Mouse (Mus musculus): ENCODE data around the gene Dchs1. TPM values are rescaled to one million over a fixed set of nuclear protein-coding genes. Genes with fewer than 3 reads are reported as not detected.
"Not testable (repeated sequence)": the region's sequence is repeated elsewhere in the genome, so short reads cannot be mapped to it uniquely, and the experiment has no call there.

The Dchs1 gene
- polyA plus RNA-seq, 1 experiment from 2014 or later = 3.4 TPM

GRCm38 (mm10) chr7:105762517-105763270 is 24.8 kb downstream of the Dchs1 start:
- H3K9me3 ChIP-seq (replicated peaks) = no peaks in the 10 kb centered on the region
- peaks cover 17% of the 10 kb centered on the region; the same call in 1 of the 2 replicates for H3K36me3 ChIP-seq
- peaks cover 11% of the 10 kb centered on the region for H3K4me1 ChIP-seq (replicated peaks)
- H3K4me2 ChIP-seq = peak overlapping the region; percentile 79
- H3K27ac ChIP-seq = no peak overlapping the region
- 0 out of 2 replicates have a peak, but pooled peaks have one; percentile 13 for ATAC-seq (replicated peaks; ENCODE audit: insufficient number of reproducible peaks, insufficient read depth, low FRiP score, low read depth)
- H3K9ac ChIP-seq = no peak overlapping the region
- 35% methylated on average over 55 of the region's 55 CpGs for WGBS
- H3K4me3 ChIP-seq = peak overlapping the region; percentile 44
- H3K27me3 ChIP-seq = peaks cover 27% of the 10 kb centered on the region

- Histone ChIP-seq H3K27ac (no peak overlapping the region), H3K4me3 (peak overlapping the region; percentile 44), H3K4me2 (peak overlapping the region; percentile 79), H3K36me3 (peaks cover 22% of the 10 kb centered on the region; the same call in 1 of the 2 replicates), H3K27me3 (peaks cover 27% of the 10 kb centered on the region), H3K4me1 (replicated peaks) (peaks cover 9% of the 10 kb centered on the region), H3K9me3 (replicated peaks) (no peaks in the 10 kb centered on the region), H3K9ac (no peak overlapping the region)
- 27% methylated on average over 51 of the region's 51 CpGs for WGBS
- ATAC-seq (replicated peaks; ENCODE audit: insufficient number of reproducible peaks, insufficient read depth, low FRiP score, low read depth) = no peak
Measured at GRCm38 (mm10) chr7:105761813-105762484, 25.5 kb downstream of the Dchs1 start.

- Histone ChIP-seq H3K4me3 (no peak overlapping the region), H3K4me1 (replicated peaks) (peaks cover 8% of the 10 kb centered on the region), H3K27ac (no peak overlapping the region), H3K4me2 (no peak overlapping the region), H3K9ac (no peak overlapping the region), H3K9me3 (replicated peaks) (no peaks in the 10 kb centered on the region), H3K27me3 (no peaks in the 10 kb centered on the region), H3K36me3 (peaks cover 28% of the 10 kb centered on the region)
- ATAC-seq (replicated peaks; ENCODE audit: insufficient number of reproducible peaks, insufficient read depth, low FRiP score, low read depth) = no peak
- WGBS = 86% methylated on average over 10 of the region's 10 CpGs
Measured at GRCm38 (mm10) chr7:105753281-105753680, 34.2 kb downstream of the Dchs1 start.

- H3K4me1 ChIP-seq (replicated peaks) = peaks cover 8% of the 10 kb centered on the region
- 79% methylated on average over 2 of the region's 2 CpGs for WGBS
- no peak overlapping the region for H3K9ac ChIP-seq
- ATAC-seq (replicated peaks; ENCODE audit: insufficient number of reproducible peaks, insufficient read depth, low FRiP score, low read depth) = no peak
- H3K27ac ChIP-seq = no peak overlapping the region
- no peak overlapping the region for H3K4me3 ChIP-seq
- H3K27me3 ChIP-seq = no peaks in the 10 kb centered on the region
- no peaks in the 10 kb centered on the region for H3K9me3 ChIP-seq (replicated peaks)
- peaks cover 28% of the 10 kb centered on the region for H3K36me3 ChIP-seq
- H3K4me2 ChIP-seq = no peak overlapping the region
Measured at GRCm38 (mm10) chr7:105752716-105753115, 34.7 kb downstream of the Dchs1 start.

- Histone ChIP-seq H3K9ac (peak within 1 kb of the TSS; percentile 73), H3K4me1 (replicated peaks) (peaks cover 8% of the 10 kb centered on the region), H3K36me3 (peaks cover 29% of the 10 kb centered on the region), H3K4me3 (peak within 1 kb of the TSS; percentile 67), H3K9me3 (replicated peaks) (no peaks in the 10 kb centered on the region), H3K27ac (0 out of 2 replicates have a peak within 1 kb of the TSS, but pooled peaks have one; percentile 17), H3K4me2 (peak within 1 kb of the TSS; percentile 71), H3K27me3 (no peaks in the 10 kb centered on the region)
- ATAC-seq (replicated peaks; ENCODE audit: insufficient number of reproducible peaks, insufficient read depth, low FRiP score, low read depth) = peak; percentile 91
- 18% methylated on average over 20 of the region's 20 CpGs for WGBS
Measured at GRCm38 (mm10) chr7:105751491-105752433, 35.7 kb downstream of the Dchs1 start, which contains the start of gene Tpp1. TSS of gene Tpp1 (minus strand) at chr7:105752235.

- no peaks in the 10 kb centered on the region for H3K27me3 ChIP-seq
- no peak overlapping the region for H3K4me2 ChIP-seq
- H3K36me3 ChIP-seq = peaks cover 22% of the 10 kb centered on the region
- ATAC-seq (replicated peaks; ENCODE audit: insufficient number of reproducible peaks, insufficient read depth, low FRiP score, low read depth) = no peak
- H3K9ac ChIP-seq = no peak overlapping the region
- peaks cover 16% of the 10 kb centered on the region for H3K4me1 ChIP-seq (replicated peaks)
- WGBS = 78% methylated on average over 2 of the region's 2 CpGs
- no peaks in the 10 kb centered on the region for H3K9me3 ChIP-seq (replicated peaks)
- H3K4me3 ChIP-seq = no peak overlapping the region
- no peak overlapping the region for H3K27ac ChIP-seq
Measured at GRCm38 (mm10) chr7:105747776-105748175, 39.7 kb downstream of the Dchs1 start.

- Histone ChIP-seq H3K36me3 (peaks cover 45% of the 10 kb centered on the region), H3K4me1 (replicated peaks) (peaks cover 19% of the 10 kb centered on the region), H3K9ac (peak within 1 kb of the TSS; percentile 91), H3K27ac (peak within 1 kb of the TSS; percentile 79), H3K9me3 (replicated peaks) (no peaks in the 10 kb centered on the region), H3K4me3 (peak within 1 kb of the TSS; percentile 77), H3K4me2 (peak within 1 kb of the TSS; percentile 87), H3K27me3 (no peaks in the 10 kb centered on the region)
- WGBS = under 1% methylated on average over 65 of the region's 67 CpGs
- peak; percentile 95 for ATAC-seq (replicated peaks; ENCODE audit: insufficient number of reproducible peaks, insufficient read depth, low FRiP score, low read depth)
Measured at GRCm38 (mm10) chr7:105743926-105744590, 43.4 kb downstream of the Dchs1 start, which contains the start of gene Taf10. TSS of gene Taf10 (minus strand) at chr7:105744361.

GRCm38 (mm10) chr7:105743246-105743925 is 44.1 kb downstream of the Dchs1 start:
- H3K9me3 ChIP-seq (replicated peaks); H3K27me3 ChIP-seq: not testable (repeated sequence)
- Histone ChIP-seq H3K4me2 (peak overlapping the region; percentile 87), H3K9ac (peak overlapping the region; percentile 91), H3K4me1 (replicated peaks) (peaks cover 24% of the 10 kb centered on the region), H3K36me3 (peaks cover 41% of the 10 kb centered on the region), H3K4me3 (peak overlapping the region; percentile 77), H3K27ac (peak overlapping the region; percentile 79)
- WGBS = 30% methylated on average over 20 of the region's 20 CpGs
- ATAC-seq (replicated peaks; ENCODE audit: insufficient number of reproducible peaks, insufficient read depth, low FRiP score, low read depth) = 0 out of 2 replicates have a peak, but pooled peaks have one; percentile 2

GRCm38 (mm10) chr7:105742539-105743215 is 44.8 kb downstream of the Dchs1 start:
- Histone ChIP-seq H3K36me3 (peaks cover 37% of the 10 kb centered on the region), H3K4me2 (peak overlapping the region; percentile 87; the same call in 1 of the 2 replicates), H3K4me3 (peak overlapping the region; percentile 77), H3K4me1 (replicated peaks) (peaks cover 29% of the 10 kb centered on the region)
- H3K9me3 ChIP-seq (replicated peaks); H3K9ac ChIP-seq; H3K27ac ChIP-seq; H3K27me3 ChIP-seq; ATAC-seq (replicated peaks; ENCODE audit: insufficient number of reproducible peaks, insufficient read depth, low FRiP score, low read depth): not testable (repeated sequence)
- 73% methylated on average over 7 of the region's 7 CpGs for WGBS

Data from heart, embryonic 15.5 days (tissue).